ENCODE assay signal across 20 mouse cellular contexts in genomic region chr1:178708356-178708755, GRCm38 (mm10).
DNase-seq lines count a peak whose midpoint lies in the region; ATAC-seq and TF ChIP-seq lines count a peak whose summit lies in the region.
"Had no signal": no experiment of that assay in that cellular context is flagged by ENCODE, and none has a peak within 500 bp of the region (broad histone marks: within the 10 kb centered on the region; RNA-seq: fewer than 3 reads in every experiment).

No protein-coding gene starts in this region.

- no peaks in the 10 kb centered on the region for H3K27me3 ChIP-seq in kidney, embryonic 15.5 days
- no peaks in the 10 kb centered on the region for H3K27me3 ChIP-seq in liver, embryonic 14.5 days (ENCODE audit: control insufficient read depth, insufficient read depth, low read length)
- H3K27me3 ChIP-seq in liver, embryonic 11.5 days (replicated peaks; ENCODE audit: control insufficient read depth, insufficient read depth, low read length): no peaks in the 10 kb centered on the region
- H3K27me3 ChIP-seq in myocyte (ENCODE audit: control insufficient read depth, insufficient read depth, insufficient read length): no peaks in the 10 kb centered on the region
- H3K27me3 ChIP-seq in forebrain, embryonic 13.5 days: no peaks in the 10 kb centered on the region
- H3K27me3 ChIP-seq: CH12.LX; embryonic facial prominence, embryonic 13.5 days; heart, embryonic 15.5 days had no signal

- intact Hi-C loops in gastrocnemius, postnatal 36 days (cut with DNase I): no loop called here

- H3K36me3 ChIP-seq in kidney, embryonic 15.5 days: no peaks in the 10 kb centered on the region
- H3K36me3 ChIP-seq in liver, embryonic 14.5 days (replicated peaks; ENCODE audit: control insufficient read depth, insufficient read depth, low read depth): no peaks in the 10 kb centered on the region
- no peaks in the 10 kb centered on the region for H3K36me3 ChIP-seq in liver, embryonic 11.5 days (ENCODE audit: control insufficient read depth, insufficient read depth, low read length)
- H3K36me3 ChIP-seq in myocyte (ENCODE audit: control insufficient read depth, insufficient read depth): no peaks in the 10 kb centered on the region
- no peaks in the 10 kb centered on the region for H3K36me3 ChIP-seq in forebrain, embryonic 13.5 days (ENCODE audit: poor library complexity, severe bottlenecking)
- H3K36me3 ChIP-seq: heart, embryonic 15.5 days; hindbrain, embryonic 10.5 days had no signal

- no peak overlapping the region for H3ac ChIP-seq in myocyte (ENCODE audit: control insufficient read depth, insufficient read length)

- H3K4me3 ChIP-seq in kidney, embryonic 15.5 days (replicated peaks): no peak overlapping the region
- no peak overlapping the region for H3K4me3 ChIP-seq in liver, embryonic 14.5 days (ENCODE audit: insufficient read depth in 1 of 2, low read depth in 2 of 2, low read length in 2 of 2)
- H3K4me3 ChIP-seq in liver, embryonic 11.5 days (ENCODE audit: low read depth, low read length): no peak overlapping the region
- H3K4me3 ChIP-seq in embryonic fibroblast, embryonic 13.5 days (ENCODE audit: insufficient read depth, low read length): no peak overlapping the region
- no peak overlapping the region for H3K4me3 ChIP-seq in myocyte
- H3K4me3 ChIP-seq in forebrain, embryonic 13.5 days: no peak overlapping the region
- H3K4me3 ChIP-seq: embryonic facial prominence, embryonic 13.5 days; heart, embryonic 15.5 days; hindbrain, embryonic 10.5 days had no signal

- peak overlapping the region; percentile 47; the same call in 1 of the 2 replicates for H3K27ac ChIP-seq in kidney, embryonic 15.5 days
- H3K27ac ChIP-seq in liver, embryonic 14.5 days: no peak overlapping the region
- no peak overlapping the region for H3K27ac ChIP-seq in liver, embryonic 11.5 days (ENCODE audit: low read depth, low read length)
- 0 out of 2 replicates have a peak overlapping the region, but pooled peaks have one; percentile 14 for H3K27ac ChIP-seq in embryonic fibroblast, embryonic 13.5 days (ENCODE audit: insufficient read depth, low read length)
- H3K27ac ChIP-seq in forebrain, embryonic 13.5 days: no peak overlapping the region
- H3K27ac ChIP-seq: embryonic facial prominence, embryonic 13.5 days; heart, embryonic 15.5 days; hindbrain, embryonic 10.5 days; hindbrain, embryonic 14.5 days had no signal

- TF ChIP-seq POLR2A in embryonic fibroblast, embryonic 13.5 days (IDR thresholded peaks at IDR 0.05; ENCODE audit: low read depth, low read length): no peak
- TF ChIP-seq POLR2A in myocyte (IDR thresholded peaks at IDR 0.05; ENCODE audit: insufficient read length, low read depth): no peak

- peaks cover 16% of the 10 kb centered on the region for H3K4me1 ChIP-seq in kidney, embryonic 15.5 days
- peaks cover 22 to 44% of the 10 kb centered on the region in 2 experiments for H3K4me1 ChIP-seq in liver, embryonic 14.5 days (replicated peaks; ENCODE audit: control insufficient read depth in 2 of 2, insufficient read depth in 2 of 2, low read length in 1 of 2)
- H3K4me1 ChIP-seq in liver, embryonic 11.5 days (replicated peaks; ENCODE audit: control insufficient read depth, insufficient read depth, low read length): peaks cover 31% of the 10 kb centered on the region
- H3K4me1 ChIP-seq in embryonic fibroblast, embryonic 13.5 days (ENCODE audit: control insufficient read depth, insufficient read depth, low read length): no peaks in the 10 kb centered on the region
- H3K4me1 ChIP-seq in forebrain, embryonic 13.5 days: no peaks in the 10 kb centered on the region

- no peak for DNase-seq in kidney, postnatal 10 days
- peak in 2 of 3 experiments; percentile 17 to 35 for DNase-seq in liver, embryonic 14.5 days (ENCODE audit: low read depth in 3 of 3, low spot score in 3 of 3)
- no peak for DNase-seq in liver, embryonic 11.5 days (ENCODE audit: low spot score)
- no peak for DNase-seq in gastrocnemius, postnatal 36 days
- DNase-seq: cerebellum, adult 11-12 months; cerebellum, adult 9-10 months; cerebellum, postnatal 36 days; heart, adult 18-20 months; heart, postnatal 14 days had no signal

- peak; percentile 14; the same call in 1 of the 2 replicates for ATAC-seq in kidney, embryonic 15.5 days (replicated peaks; ENCODE audit: low FRiP score)
- ATAC-seq in liver, embryonic 14.5 days (ENCODE audit: insufficient read depth): no peak
- no peak for ATAC-seq in liver, embryonic 11.5 days (replicated peaks; ENCODE audit: low FRiP score)
- no peak for ATAC-seq in forebrain, embryonic 13.5 days
- ATAC-seq: forebrain, embryonic 14.5 days had no signal

- no peaks in the 10 kb centered on the region for H3K9me3 ChIP-seq in kidney, embryonic 15.5 days (replicated peaks)
- H3K9me3 ChIP-seq in liver, embryonic 14.5 days (ENCODE audit: control insufficient read depth, low read length): no peaks in the 10 kb centered on the region
- no peaks in the 10 kb centered on the region for H3K9me3 ChIP-seq in liver, embryonic 11.5 days (ENCODE audit: control insufficient read depth, low read length)
- no peaks in the 10 kb centered on the region for H3K9me3 ChIP-seq in forebrain, embryonic 13.5 days (replicated peaks)
- H3K9me3 ChIP-seq: embryonic facial prominence, embryonic 13.5 days; heart, embryonic 15.5 days; hindbrain, embryonic 10.5 days had no signal

- WGBS in kidney, embryonic 15.5 days: 39% methylated on average over 1 of the region's 1 CpGs
- WGBS in liver, embryonic 14.5 days (ENCODE audit: insufficient replicate concordance): 71% methylated on average over 1 of the region's 1 CpGs
- 56% methylated on average over 1 of the region's 1 CpGs for WGBS in liver, embryonic 11.5 days
- WGBS in forebrain, embryonic 13.5 days: 97% methylated on average over 1 of the region's 1 CpGs

- H3K79me2 ChIP-seq in myocyte (ENCODE audit: control insufficient read depth, insufficient read depth): no peaks in the 10 kb centered on the region

- no peak for TF ChIP-seq CTCF in liver, embryonic 14.5 days (IDR thresholded peaks at IDR 0.05; ENCODE audit: low read depth)
- TF ChIP-seq CTCF in embryonic fibroblast, embryonic 13.5 days (IDR thresholded peaks at IDR 0.05; ENCODE audit: borderline replicate concordance, insufficient read depth, low read length): no peak

- no peak overlapping the region for H3K4me2 ChIP-seq in kidney, embryonic 15.5 days
- H3K4me2 ChIP-seq in liver, embryonic 14.5 days (ENCODE audit: low read depth): no peak overlapping the region
- no peak overlapping the region; the same call in 1 of the 2 replicates for H3K4me2 ChIP-seq in liver, embryonic 11.5 days
- H3K4me2 ChIP-seq in myocyte (ENCODE audit: low read depth): peak overlapping the region; percentile 52
- no peak overlapping the region for H3K4me2 ChIP-seq in forebrain, embryonic 13.5 days
- H3K4me2 ChIP-seq: embryonic facial prominence, embryonic 13.5 days; heart, embryonic 11.5 days; heart, embryonic 15.5 days; hindbrain, embryonic 14.5 days had no signal

- TF ChIP-seq EP300 in liver, embryonic 14.5 days (IDR thresholded peaks at IDR 0.05; ENCODE audit: low read depth): peak; percentile 45; the same call in 1 of the 2 replicates

- no peak overlapping the region for H3K9ac ChIP-seq in kidney, embryonic 15.5 days
- no peak overlapping the region for H3K9ac ChIP-seq in liver, embryonic 14.5 days (replicated peaks)
- H3K9ac ChIP-seq in liver, embryonic 11.5 days (ENCODE audit: low read depth, low read length): no peak overlapping the region
- no peak overlapping the region for H3K9ac ChIP-seq in forebrain, embryonic 13.5 days
- H3K9ac ChIP-seq: embryonic facial prominence, embryonic 13.5 days; heart, embryonic 15.5 days; hindbrain, embryonic 14.5 days had no signal

TF ChIP-seq in myocyte, 11 proteins besides CTCF, POLR2A, EP300 and RAD21:
- no peak for TF ChIP-seq MAX (IDR thresholded peaks at IDR 0.05; ENCODE audit: low read depth)
- TF ChIP-seq SRF (IDR thresholded peaks at IDR 0.05; ENCODE audit: control insufficient read depth, insufficient read length, low read depth): no peak
- TF ChIP-seq E2F4 (IDR thresholded peaks at IDR 0.05; ENCODE audit: insufficient read depth): no peak
- TF ChIP-seq POLR2AphosphoS2 (IDR thresholded peaks at IDR 0.05; ENCODE audit: insufficient read length, low read depth): no peak
- no peak for TF ChIP-seq MYOD1 (IDR thresholded peaks at IDR 0.05; ENCODE audit: control insufficient read depth in 1 of 3, insufficient read length in 2 of 3, low read depth in 2 of 3)
- TF ChIP-seq TCF3 (IDR thresholded peaks at IDR 0.05; ENCODE audit: insufficient read length, low read depth): no peak
- no peak for TF ChIP-seq TCF12 (IDR thresholded peaks at IDR 0.05; ENCODE audit: insufficient read depth, poor library complexity, severe bottlenecking)

Comparison
In these comparisons a context has a peak if more than half of its experiments do, and no peak if none do; other contexts are left out.
1. DNase-seq: peak in liver, embryonic 14.5 days (2 of 3); none in kidney, postnatal 10 days (single experiment), liver, embryonic 11.5 days (single experiment) and gastrocnemius, postnatal 36 days (0 of 2).
2. H3K27ac ChIP-seq: peak in kidney, embryonic 15.5 days (single experiment) and embryonic fibroblast, embryonic 13.5 days (single experiment); none in liver, embryonic 14.5 days (single experiment), liver, embryonic 11.5 days (single experiment) and forebrain, embryonic 13.5 days (single experiment).